Mouse (Mus musculus) right cerebral cortex, adult 2 months (tissue): Measurements from ENCODE around the gene Siae.

Experiments
- DNase-seq, 2 experiments: peaks; one replicate each; pipeline ENCODE4 v3.0.0; 2021 to 2022; ENCODE audit warnings: low spot score in 2 of 2

Gene Siae

GRCm38 (mm10) chr9:37569231-37569835, 13.8 kb downstream of the Siae start:
- no peak for DNase-seq

DNA sequence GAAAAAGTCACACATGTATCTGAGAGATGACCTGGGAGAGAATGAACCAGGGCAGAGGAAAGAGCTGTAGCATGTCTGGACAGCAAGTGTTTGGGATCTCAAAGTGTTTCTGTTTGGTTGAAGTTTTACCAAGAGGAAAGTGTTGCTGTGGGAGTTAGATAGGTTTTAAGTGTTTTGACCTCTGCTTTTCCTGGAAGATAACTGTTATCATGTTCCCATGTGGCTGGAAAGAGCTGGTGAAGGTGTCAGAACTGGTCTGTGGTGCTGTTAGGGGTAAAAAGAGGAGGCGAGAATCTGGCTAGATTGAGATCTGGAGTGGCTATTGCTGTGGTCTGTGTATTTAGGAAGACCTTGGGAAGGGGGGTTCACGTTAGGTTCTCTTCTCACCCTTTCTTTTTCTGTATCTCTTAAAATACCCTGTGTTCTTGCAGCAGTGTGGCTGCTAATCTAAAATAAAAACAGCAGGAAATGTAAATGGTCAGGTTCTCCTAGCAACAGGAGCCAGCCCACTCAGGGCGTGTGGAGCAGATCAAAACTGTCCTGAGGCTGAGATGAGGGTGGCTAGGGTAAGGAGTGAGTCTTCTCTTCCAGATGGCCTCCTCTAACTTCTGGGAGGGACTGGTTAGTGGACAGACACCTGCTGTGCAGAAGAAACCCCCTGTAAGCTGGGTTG, 16.8 kb downstream of the Siae start:
- DNase-seq = no peak

DNA sequence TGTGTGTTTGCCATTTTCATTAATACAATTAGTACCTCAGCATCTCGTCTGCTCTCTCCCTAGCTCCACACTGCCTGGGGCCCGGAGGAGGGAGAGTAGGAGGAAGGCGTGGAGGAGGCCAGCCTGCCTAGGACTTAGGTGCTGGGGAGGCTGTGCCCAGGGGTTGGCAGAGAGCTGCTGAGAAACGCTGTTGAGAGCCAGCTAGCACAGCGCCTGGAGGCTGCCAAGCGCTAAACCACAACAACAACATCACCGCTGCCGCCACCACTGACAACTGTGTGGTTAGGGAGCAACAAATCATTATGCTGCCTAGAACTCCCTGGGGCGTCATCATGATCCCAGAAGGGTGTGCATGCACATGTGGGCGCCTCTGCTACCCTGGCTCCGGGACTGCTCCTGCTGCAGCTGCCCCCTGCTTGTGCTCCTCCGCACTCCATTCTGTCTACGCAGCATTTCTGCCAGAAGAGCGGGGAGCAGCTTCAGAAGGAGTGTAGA, 21.0 kb downstream of the Siae start:
- DNase-seq = peak; percentile 62 to 70

GRCm38 (mm10) chr9:37583594-37583993, 28.1 kb downstream of the Siae start:
- no peak for DNase-seq

DNA sequence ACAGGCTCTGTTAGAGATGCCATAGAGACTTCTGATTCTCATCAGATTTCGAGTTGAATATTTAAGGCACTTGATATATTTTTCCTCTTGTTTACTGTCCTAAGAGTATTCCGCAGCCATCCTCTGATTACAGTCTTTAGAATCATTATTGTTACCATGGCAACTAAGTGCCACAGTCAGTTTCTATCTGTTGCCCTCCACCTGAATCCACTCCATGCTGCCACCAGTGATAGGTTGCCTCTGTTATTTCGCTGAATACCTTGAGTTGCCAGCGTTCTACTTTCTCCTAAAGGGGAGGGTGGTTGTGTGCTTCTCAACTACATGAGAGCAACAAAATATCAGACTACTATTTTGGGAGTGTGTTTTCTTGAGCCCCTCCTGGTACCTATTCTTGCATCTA, 31.2 kb downstream of the Siae start:
- DNase-seq = no peak

DNA sequence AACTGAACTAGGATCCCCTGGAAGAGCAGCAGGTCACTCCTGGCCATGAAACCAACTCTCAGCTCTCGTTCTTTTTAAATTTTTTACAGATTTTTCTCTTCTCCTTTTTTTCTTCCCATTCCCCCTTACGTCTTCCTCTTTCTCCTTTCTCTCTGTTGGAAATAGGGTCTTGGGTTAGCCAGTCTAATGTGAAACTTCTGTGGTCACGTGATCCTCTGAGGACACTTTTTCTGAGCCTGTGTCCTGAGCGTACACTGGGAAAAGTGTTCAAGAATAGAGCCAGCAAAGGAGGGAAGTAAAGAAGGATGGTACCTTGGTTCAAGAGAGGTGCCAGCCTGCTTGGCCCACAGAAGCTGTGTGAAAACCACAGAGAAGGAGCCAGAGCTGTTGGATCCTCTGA, 34.9 kb downstream of the Siae start:
- DNase-seq = no peak

DNA sequence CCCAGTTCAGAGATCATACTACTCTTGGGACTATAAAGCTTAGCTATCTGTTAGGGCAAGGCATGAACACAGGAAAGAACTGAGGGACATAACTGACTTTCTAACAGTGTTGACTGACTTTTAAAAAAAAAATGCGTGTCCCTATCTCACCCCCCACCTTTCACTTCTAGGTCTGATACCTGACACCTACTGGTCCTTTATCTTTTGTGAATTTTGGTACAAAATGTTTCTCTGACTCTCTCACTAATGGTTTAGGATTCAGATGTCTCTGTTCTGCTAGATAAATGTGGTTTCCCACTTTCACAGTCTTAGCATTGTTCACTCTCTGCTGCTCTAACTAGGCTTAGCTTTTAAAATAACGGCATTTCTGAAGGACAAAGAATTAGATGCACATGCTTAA, 36.5 kb downstream of the Siae start:
- DNase-seq = no peak

GRCm38 (mm10) chr9:37592633-37593032, 37.1 kb downstream of the Siae start:
- DNase-seq = no peak

DNA sequence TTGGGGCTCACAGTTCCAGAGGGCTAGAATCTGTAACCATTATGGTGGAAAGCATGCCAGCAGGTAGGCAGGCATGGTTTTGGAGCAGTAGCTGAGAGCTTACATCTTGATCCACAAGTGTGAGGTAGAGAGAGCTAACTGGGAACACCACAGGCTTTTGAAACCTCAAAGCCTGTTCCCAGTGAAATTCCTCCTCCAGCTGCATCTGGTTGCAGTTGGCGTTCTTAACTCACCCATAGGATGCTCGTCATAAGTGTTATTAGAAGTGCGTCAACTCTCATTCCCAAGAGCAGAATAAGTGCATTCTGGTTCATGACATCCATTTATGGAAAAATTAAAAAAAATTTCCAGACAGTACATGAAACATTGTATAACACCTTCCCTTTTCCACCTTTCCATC, 38.2 kb downstream of the Siae start:
- no peak for DNase-seq

GRCm38 (mm10) chr9:37595570-37595969, 40.1 kb downstream of the Siae start:
- DNase-seq = no peak

- no peak for DNase-seq
Observed at GRCm38 (mm10) chr9:37598637-37599036, 43.1 kb downstream of the Siae start.

DNA sequence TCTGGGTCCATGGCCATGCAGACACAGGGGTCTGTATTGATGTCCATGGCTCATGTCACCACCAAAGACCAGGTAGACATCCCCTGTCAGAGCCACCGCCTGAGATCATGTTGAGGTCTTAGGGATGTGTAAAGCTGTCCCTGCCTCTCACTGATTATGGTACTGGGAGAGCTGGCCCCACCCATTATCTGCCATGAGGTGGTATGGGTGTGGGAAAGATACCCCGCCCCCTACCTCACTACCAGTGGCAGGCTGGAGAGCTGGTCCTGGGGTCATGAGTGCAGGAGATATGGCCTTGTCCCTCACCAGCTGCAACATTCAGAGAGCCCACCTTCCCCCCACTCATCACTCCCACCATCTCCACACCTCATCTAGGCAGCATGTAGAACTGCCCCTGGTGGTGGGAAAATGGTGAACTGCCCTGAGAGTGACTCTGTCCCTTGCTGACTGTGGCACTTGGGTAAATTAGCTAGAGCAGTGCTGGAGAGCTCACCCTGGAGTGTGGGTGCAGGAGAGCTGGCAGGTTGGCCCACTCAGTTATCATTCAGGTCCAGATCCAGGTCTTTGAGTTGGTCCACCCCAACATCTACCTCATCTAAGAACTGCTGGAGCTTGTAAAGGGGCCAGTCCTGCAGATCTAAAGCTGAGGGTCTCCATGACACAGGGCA, 45.2 kb downstream of the Siae start:
- no peak for DNase-seq

GRCm38 (mm10) chr9:37605089-37605488, 49.6 kb downstream of the Siae start:
- DNase-seq = no peak

DNA sequence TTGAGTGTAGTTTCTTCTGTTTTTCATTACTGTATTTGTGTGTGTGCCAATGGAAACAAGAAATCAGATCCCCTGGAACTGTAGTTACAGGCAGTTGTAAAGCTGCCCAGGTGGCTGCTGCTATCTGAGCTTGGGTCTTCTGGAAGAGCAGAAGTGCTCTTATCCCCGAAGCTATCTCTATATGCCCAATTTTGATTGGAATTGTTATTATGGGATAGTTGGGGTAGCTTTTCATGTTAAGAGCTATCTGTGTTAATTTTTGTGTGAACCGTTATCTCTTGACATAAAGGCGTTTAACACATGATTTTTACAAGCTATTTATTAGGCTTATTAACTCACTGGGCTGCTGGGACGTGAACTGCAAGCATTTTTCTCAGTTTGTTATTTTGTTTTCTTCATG, 54.1 kb downstream of the Siae start:
- DNase-seq = no peak

- peak; percentile 79 to 83 for DNase-seq
Observed at GRCm38 (mm10) chr9:37613182-37613910, 57.8 kb downstream of the Siae start, which contains the start of gene Spa17. Gene Spa17 (minus strand): TSS chr9:37613722.

- DNase-seq = no peak
Observed at GRCm38 (mm10) chr9:37613911-37614280, 58.4 kb downstream of the Siae start.

GRCm38 (mm10) chr9:37614316-37614715, 58.8 kb downstream of the Siae start:
- DNase-seq = no peak

DNA sequence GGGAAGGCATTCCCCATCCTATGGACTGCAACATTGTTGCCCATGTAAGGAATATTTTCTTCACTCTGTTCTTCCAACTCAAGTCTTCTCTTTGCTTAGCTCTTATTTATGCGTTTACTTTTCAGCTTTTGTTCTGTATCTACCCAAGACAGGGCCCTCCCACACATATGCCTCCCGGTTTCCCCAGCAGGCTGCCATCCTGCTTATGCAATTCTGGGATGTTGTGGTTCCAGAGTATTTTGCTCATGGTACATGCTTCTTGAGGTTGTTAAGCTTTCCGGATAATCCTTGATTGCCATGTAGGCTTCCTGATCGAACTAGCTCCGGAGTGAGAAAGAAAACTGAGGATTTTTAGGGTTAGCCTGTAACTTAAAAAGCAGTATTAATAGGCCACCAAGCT, 59.7 kb downstream of the Siae start:
- DNase-seq = no peak

DNA sequence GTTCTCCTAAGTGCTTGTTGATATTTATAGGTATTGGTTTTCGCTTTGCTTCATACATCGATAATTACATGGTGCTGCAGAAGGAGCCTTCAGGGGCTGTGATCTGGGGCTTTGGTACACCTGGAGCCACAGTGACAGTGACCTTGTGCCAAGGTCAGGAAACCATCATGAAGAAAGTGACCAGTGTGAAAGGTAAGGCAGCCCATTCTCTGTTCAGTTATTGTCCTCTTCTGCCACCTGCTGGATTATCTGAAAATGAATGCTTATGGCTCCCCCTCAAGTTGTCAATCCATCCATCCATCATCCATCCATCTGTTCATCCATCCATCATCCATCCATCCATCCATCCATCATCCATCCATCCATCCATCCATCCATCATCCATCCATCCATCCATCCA, 61.3 kb downstream of the Siae start:
- no peak for DNase-seq

- peak; percentile 59 to 68 for DNase-seq
Observed at GRCm38 (mm10) chr9:37621290-37621689, 65.8 kb downstream of the Siae start.

DNA sequence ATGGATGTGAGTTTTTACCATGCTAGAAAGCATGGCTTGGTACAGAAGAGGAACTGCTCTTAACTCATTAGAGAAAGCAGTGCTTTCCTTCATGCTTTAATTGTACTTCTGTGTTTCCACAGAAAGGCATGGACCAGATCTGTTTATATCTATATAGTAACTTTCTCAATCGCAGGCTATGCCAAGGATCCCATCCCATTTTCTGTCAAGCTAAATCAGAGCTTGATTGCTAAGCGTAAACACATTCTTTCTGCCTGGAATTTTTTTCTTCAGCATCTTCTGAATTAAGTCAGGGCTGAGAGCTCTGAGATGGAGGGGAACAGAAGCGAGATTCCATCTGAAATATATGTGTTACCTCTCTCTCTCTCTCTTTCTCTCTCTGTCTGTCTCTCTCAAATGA, 68.5 kb downstream of the Siae start:
- DNase-seq = no peak

- DNase-seq = no peak
Observed at GRCm38 (mm10) chr9:37624502-37624901, 69.0 kb downstream of the Siae start.
